In the genomic region with DNA sequence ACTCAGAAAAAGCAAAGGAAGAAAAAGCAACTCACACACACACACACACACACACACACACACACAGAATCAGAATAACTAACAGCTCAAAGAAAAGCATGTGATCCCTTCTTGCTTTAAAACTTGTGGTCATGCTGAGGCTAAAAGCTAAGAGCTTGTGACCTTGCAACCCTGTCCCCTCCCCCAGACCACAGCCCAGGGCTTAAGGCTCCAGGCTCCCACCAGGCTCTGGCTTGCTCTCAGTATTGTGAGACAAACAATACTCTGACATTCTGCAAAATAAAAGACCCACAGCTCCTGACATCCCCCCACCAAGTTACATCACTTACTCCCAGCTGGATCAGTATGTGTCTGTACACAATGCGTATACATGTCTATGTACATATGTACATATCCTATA, we compare ENCODE assay signal across 18 mouse cellular contexts. TPM values are rescaled to one million over a fixed set of nuclear protein-coding genes. Genes with fewer than 3 reads are reported as not detected.
DNase-seq lines count a peak whose midpoint lies in the region; ATAC-seq and TF ChIP-seq lines count a peak whose summit lies in the region.
"Had no signal": no experiment of that assay in that cellular context is flagged by ENCODE, and none has a peak within 500 bp of the region (broad histone marks: within the 10 kb centered on the region; RNA-seq: fewer than 3 reads in every experiment).

No protein-coding gene starts in this region.

- 0 out of 2 replicates have a peak, but pooled peaks have one; percentile 29 for ATAC-seq in kidney, embryonic 15.5 days (replicated peaks; ENCODE audit: low FRiP score)
- ATAC-seq in neural tube, embryonic 15.5 days (ENCODE audit: low FRiP score), result no peak
- ATAC-seq in limb, embryonic 11.5 days (ENCODE audit: insufficient number of reproducible peaks, low FRiP score, low TSS enrichment, low read depth), result no peak
- ATAC-seq: lung, postnatal 0 days had no signal

- H3K27ac ChIP-seq in kidney, embryonic 15.5 days, result no peak overlapping the region
- H3K27ac ChIP-seq in neural tube, embryonic 15.5 days (replicated peaks), result no peak overlapping the region
- no peak overlapping the region for H3K27ac ChIP-seq in limb, embryonic 11.5 days (replicated peaks; ENCODE audit: low read depth, low read length)
- no peak overlapping the region for H3K27ac ChIP-seq in heart, adult 2 months
- H3K27ac ChIP-seq: hindbrain, embryonic 14.5 days; liver, embryonic 14.5 days had no signal

- peaks cover 49% of the 10 kb centered on the region for H3K27me3 ChIP-seq in kidney, embryonic 15.5 days
- H3K27me3 ChIP-seq in neural tube, embryonic 15.5 days (replicated peaks), result peaks cover 16% of the 10 kb centered on the region
- H3K27me3 ChIP-seq in limb, embryonic 11.5 days (ENCODE audit: control insufficient read depth, insufficient read depth, low read length), result no peaks in the 10 kb centered on the region; the same call in 1 of the 2 replicates
- peaks cover 2% of the 10 kb centered on the region; the same call in 1 of the 2 replicates for H3K27me3 ChIP-seq in heart, adult 2 months (ENCODE audit: control insufficient read depth, insufficient read depth, low read length)

- intact Hi-C loops in heart, adult 2 months (cut with DNase I), result no loop called here

- TF ChIP-seq POLR2A in brain, embryonic 14.5 days (IDR thresholded peaks at IDR 0.05; ENCODE audit: borderline replicate concordance, extremely low read depth, insufficient read depth, insufficient read length, poor library complexity, severe bottlenecking), result no peak
- TF ChIP-seq POLR2A in heart, adult 2 months (IDR thresholded peaks at IDR 0.05; ENCODE audit: insufficient read depth, low read depth, low read length), result no peak

- H3K9me3 ChIP-seq in kidney, embryonic 15.5 days (replicated peaks), result no peaks in the 10 kb centered on the region
- H3K9me3 ChIP-seq in neural tube, embryonic 15.5 days (replicated peaks), result no peaks in the 10 kb centered on the region
- no peaks in the 10 kb centered on the region for H3K9me3 ChIP-seq in limb, embryonic 11.5 days (ENCODE audit: control insufficient read depth, low read length)
- H3K9me3 ChIP-seq: G1E had no signal

- H3K79me2 ChIP-seq in heart, adult 2 months (replicated peaks; ENCODE audit: control insufficient read depth, insufficient read depth, low read length), result no peaks in the 10 kb centered on the region

- no peaks in the 10 kb centered on the region for H3K4me1 ChIP-seq in kidney, embryonic 15.5 days
- 0 out of 2 replicates have a peak, but pooled peaks cover 3% of the 10 kb centered on the region for H3K4me1 ChIP-seq in neural tube, embryonic 15.5 days
- no peaks in the 10 kb centered on the region for H3K4me1 ChIP-seq in limb, embryonic 11.5 days (ENCODE audit: control insufficient read depth, insufficient read depth, low read length)
- no peaks in the 10 kb centered on the region for H3K4me1 ChIP-seq in heart, adult 2 months (ENCODE audit: control insufficient read depth, insufficient read depth, low read length)

- H3K36me3 ChIP-seq in kidney, embryonic 15.5 days, result no peaks in the 10 kb centered on the region
- H3K36me3 ChIP-seq in neural tube, embryonic 15.5 days, result no peaks in the 10 kb centered on the region
- H3K36me3 ChIP-seq in limb, embryonic 11.5 days (ENCODE audit: control insufficient read depth, insufficient read depth, low read length), result no peaks in the 10 kb centered on the region
- no peaks in the 10 kb centered on the region for H3K36me3 ChIP-seq in heart, adult 2 months (ENCODE audit: control insufficient read depth, insufficient read depth, low read length)
- H3K36me3 ChIP-seq: G1E had no signal

- no peak overlapping the region for H3K9ac ChIP-seq in kidney, embryonic 15.5 days
- no peak overlapping the region for H3K9ac ChIP-seq in neural tube, embryonic 15.5 days (replicated peaks)
- H3K9ac ChIP-seq in limb, embryonic 11.5 days (ENCODE audit: low read length), result no peak overlapping the region
- no peak overlapping the region for H3K9ac ChIP-seq in heart, adult 2 months (ENCODE audit: low read depth, low read length)
- H3K9ac ChIP-seq: hindbrain, embryonic 14.5 days; liver, embryonic 14.5 days had no signal

- no peak overlapping the region for H3K4me3 ChIP-seq in kidney, embryonic 15.5 days (replicated peaks)
- no peak overlapping the region for H3K4me3 ChIP-seq in neural tube, embryonic 15.5 days (replicated peaks)
- H3K4me3 ChIP-seq in limb, embryonic 11.5 days (ENCODE audit: low read depth, low read length), result no peak overlapping the region
- H3K4me3 ChIP-seq in heart, adult 2 months, result no peak overlapping the region

- H3K4me2 ChIP-seq in kidney, embryonic 15.5 days, result no peak overlapping the region
- no peak overlapping the region for H3K4me2 ChIP-seq in neural tube, embryonic 15.5 days
- H3K4me2 ChIP-seq in limb, embryonic 11.5 days (ENCODE audit: low read depth, severe bottlenecking), result no peak overlapping the region
- H3K4me2 ChIP-seq: hindbrain, embryonic 14.5 days had no signal

- no peak for DNase-seq in kidney, adult 9 months
- peak; percentile 43 for DNase-seq in neural tube, embryonic 10.5 days (ENCODE audit: extremely low spot score, low spot score)
- DNase-seq in brain, embryonic 14.5 days (ENCODE audit: low read depth), result peak; percentile 25
- DNase-seq in limb, embryonic 11.5 days (ENCODE audit: low spot score), result peak; percentile 37
- DNase-seq in heart, adult 2 months, result no peak
- DNase-seq in liver, result no peak
- DNase-seq: B cell, adult 2 months; cerebellum, postnatal 25 days; gastrocnemius, postnatal 10 days; kidney, adult 11 months; left cerebral cortex, postnatal 4 days; right cerebral cortex, adult 18-20 months had no signal

- 70% methylated on average over 1 of the region's 1 CpGs for WGBS in kidney, embryonic 15.5 days
- 43% methylated on average over 1 of the region's 1 CpGs for WGBS in neural tube, embryonic 15.5 days
- 47% methylated on average over 1 of the region's 1 CpGs for WGBS in limb, embryonic 11.5 days
- 82% methylated on average over 1 of the region's 1 CpGs for WGBS in heart, adult 2 months

- no peak for TF ChIP-seq EP300 in heart, adult 2 months (IDR thresholded peaks at IDR 0.05; ENCODE audit: insufficient read depth, low read depth, low read length)

- TF ChIP-seq CTCF in brain, embryonic 14.5 days (IDR thresholded peaks at IDR 0.05; ENCODE audit: borderline replicate concordance, extremely low read depth, insufficient read depth, insufficient read length), result no peak
- no peak for TF ChIP-seq CTCF in heart, adult 2 months (IDR thresholded peaks at IDR 0.05)

RNA-seq across cellular contexts. Expression of gene Ccdc160, which starts 44.2 kb away (rescaled TPM):
- polyA plus RNA-seq in kidney, embryonic 15.5 days (2015; fragmentation: Nextera tagmentation; extraction: Ambion mirVana), result 5.7 and 6.3 TPM in 2 replicates
- 6.7 and 7.7 TPM in 2 replicates for polyA plus RNA-seq in neural tube, embryonic 15.5 days (2015; fragmentation: Nextera tagmentation; extraction: Ambion mirVana)
- polyA plus RNA-seq in brain, embryonic 14.5 days (2012; rRNA removed), result 1.9 and 3.1 TPM in 2 replicates
- polyA plus RNA-seq in limb, embryonic 11.5 days (2014; fragmentation: Nextera tagmentation; extraction: Ambion mirVana), result 1.8 and 2.0 TPM in 2 replicates
- total RNA-seq in heart, adult 2 months (2021), result under 1 TPM in 1 of 2 experiments, not detected in 1; 0.42 TPM
- 0.18 TPM in 1 of 2 replicates, not detected in the other for polyA plus RNA-seq in heart, adult 2 months (2012; rRNA removed)
- polyA plus RNA-seq: G1E had no signal

Comparison
In these comparisons a context has a peak if more than half of its experiments do, and no peak if none do; other contexts are left out.
1. DNase-seq: peak in neural tube, embryonic 10.5 days (single experiment), brain, embryonic 14.5 days (single experiment) and limb, embryonic 11.5 days (single experiment); none in kidney, adult 9 months (single experiment), heart, adult 2 months (0 of 2) and liver (single experiment).